Mouse (Mus musculus): ENCODE data around the gene Slc29a1. TPM values are rescaled to one million over a fixed set of nuclear protein-coding genes. Genes with fewer than 3 reads are reported as not detected.
A peak's percentile ranks its signal among the peaks of the same experiment; 100 is the strongest.

Slc29a1 gene
- polyA plus RNA-seq, 1 experiment: 35.9 TPM

- Histone ChIP-seq H3K4me1 (ENCODE audit: control insufficient read depth, insufficient read depth, low read length) (peaks cover 3% of the 10 kb centered on the region; the same call in 1 of the 2 replicates), H3K4me3 (ENCODE audit: insufficient read depth, low read length) (peak within 1 kb of the TSS; percentile 79), H3K27ac (ENCODE audit: insufficient read depth, low read length) (peak within 1 kb of the TSS; percentile 85)
- TF ChIP-seq POLR2A (IDR thresholded peaks at IDR 0.05; ENCODE audit: extremely low read depth, insufficient read depth, low read length): peak; percentile 76
- TF ChIP-seq CTCF (IDR thresholded peaks at IDR 0.05; ENCODE audit: extremely low read depth, insufficient read depth, low read length): no peak
These were observed 49.7 kb downstream of the Slc29a1 start, which contains the start of gene Tmem151b for GRCm38 (mm10) chr17:45549617-45550181. TSS of gene Tmem151b (minus strand) at chr17:45549677.

- Histone ChIP-seq H3K4me1 (ENCODE audit: control insufficient read depth, insufficient read depth, low read length) (peaks cover 5% of the 10 kb centered on the region; the same call in 1 of the 2 replicates), H3K27ac (ENCODE audit: insufficient read depth, low read length) (no peak overlapping the region), H3K4me3 (ENCODE audit: insufficient read depth, low read length) (peak overlapping the region; percentile 79)
- TF ChIP-seq CTCF (IDR thresholded peaks at IDR 0.05; ENCODE audit: extremely low read depth, insufficient read depth, low read length) (peak; percentile 40; the same call in 1 of the 2 replicates), POLR2A (IDR thresholded peaks at IDR 0.05; ENCODE audit: extremely low read depth, insufficient read depth, low read length) (no peak)
These were observed 50.6 kb downstream of the Slc29a1 start for GRCm38 (mm10) chr17:45548541-45549512.

- TF ChIP-seq POLR2A (IDR thresholded peaks at IDR 0.05; ENCODE audit: extremely low read depth, insufficient read depth, low read length) (no peak), CTCF (IDR thresholded peaks at IDR 0.05; ENCODE audit: extremely low read depth, insufficient read depth, low read length) (0 out of 2 replicates have a peak, but pooled peaks have one; percentile 18)
- Histone ChIP-seq H3K27ac (ENCODE audit: insufficient read depth, low read length) (no peak overlapping the region), H3K4me1 (ENCODE audit: control insufficient read depth, insufficient read depth, low read length) (peaks cover 10% of the 10 kb centered on the region; the same call in 1 of the 2 replicates), H3K4me3 (ENCODE audit: insufficient read depth, low read length) (peak overlapping the region; percentile 79)
These were observed 51.8 kb downstream of the Slc29a1 start for GRCm38 (mm10) chr17:45547461-45548190.

GRCm38 (mm10) chr17:45546941-45547340, 52.5 kb downstream of the Slc29a1 start:
- peak overlapping the region; percentile 39; the same call in 1 of the 2 replicates for H3K27ac ChIP-seq (ENCODE audit: insufficient read depth, low read length)
- TF ChIP-seq POLR2A (IDR thresholded peaks at IDR 0.05; ENCODE audit: extremely low read depth, insufficient read depth, low read length) (no peak), CTCF (IDR thresholded peaks at IDR 0.05; ENCODE audit: extremely low read depth, insufficient read depth, low read length) (no peak)
- peaks cover 10% of the 10 kb centered on the region; the same call in 1 of the 2 replicates for H3K4me1 ChIP-seq (ENCODE audit: control insufficient read depth, insufficient read depth, low read length)
- H3K4me3 ChIP-seq (ENCODE audit: insufficient read depth, low read length): peak overlapping the region; percentile 79; the same call in 1 of the 2 replicates

- TF ChIP-seq POLR2A (IDR thresholded peaks at IDR 0.05; ENCODE audit: extremely low read depth, insufficient read depth, low read length): no peak
- no peak for TF ChIP-seq CTCF (IDR thresholded peaks at IDR 0.05; ENCODE audit: extremely low read depth, insufficient read depth, low read length)
- peak overlapping the region; percentile 62 for H3K27ac ChIP-seq (ENCODE audit: insufficient read depth, low read length)
- H3K4me1 ChIP-seq (ENCODE audit: control insufficient read depth, insufficient read depth, low read length): peaks cover 13% of the 10 kb centered on the region
- H3K4me3 ChIP-seq (ENCODE audit: insufficient read depth, low read length): no peak overlapping the region
These were observed 54.0 kb downstream of the Slc29a1 start for GRCm38 (mm10) chr17:45545278-45545961.

GRCm38 (mm10) chr17:45544873-45545277, 54.5 kb downstream of the Slc29a1 start:
- TF ChIP-seq POLR2A (IDR thresholded peaks at IDR 0.05; ENCODE audit: extremely low read depth, insufficient read depth, low read length): no peak
- TF ChIP-seq CTCF (IDR thresholded peaks at IDR 0.05; ENCODE audit: extremely low read depth, insufficient read depth, low read length): no peak
- H3K4me1 ChIP-seq (ENCODE audit: control insufficient read depth, insufficient read depth, low read length): peaks cover 11% of the 10 kb centered on the region
- H3K4me3 ChIP-seq (ENCODE audit: insufficient read depth, low read length): no peak overlapping the region
- H3K27ac ChIP-seq (ENCODE audit: insufficient read depth, low read length): peak overlapping the region; percentile 63

- H3K27ac ChIP-seq (ENCODE audit: insufficient read depth, low read length): peak overlapping the region; percentile 63
- no peak overlapping the region for H3K4me3 ChIP-seq (ENCODE audit: insufficient read depth, low read length)
- peaks cover 11% of the 10 kb centered on the region for H3K4me1 ChIP-seq (ENCODE audit: control insufficient read depth, insufficient read depth, low read length)
- no peak for TF ChIP-seq CTCF (IDR thresholded peaks at IDR 0.05; ENCODE audit: extremely low read depth, insufficient read depth, low read length)
- no peak for TF ChIP-seq POLR2A (IDR thresholded peaks at IDR 0.05; ENCODE audit: extremely low read depth, insufficient read depth, low read length)
These were observed 55.2 kb downstream of the Slc29a1 start for GRCm38 (mm10) chr17:45544001-45544872.

GRCm38 (mm10) chr17:45543115-45543514, 56.3 kb downstream of the Slc29a1 start:
- H3K27ac ChIP-seq (ENCODE audit: insufficient read depth, low read length): peak overlapping the region; percentile 32; the same call in 1 of the 2 replicates
- no peak overlapping the region for H3K4me3 ChIP-seq (ENCODE audit: insufficient read depth, low read length)
- TF ChIP-seq POLR2A (IDR thresholded peaks at IDR 0.05; ENCODE audit: extremely low read depth, insufficient read depth, low read length) (no peak), CTCF (IDR thresholded peaks at IDR 0.05; ENCODE audit: extremely low read depth, insufficient read depth, low read length) (no peak)
- peaks cover 11% of the 10 kb centered on the region for H3K4me1 ChIP-seq (ENCODE audit: control insufficient read depth, insufficient read depth, low read length)
